Mouse (Mus musculus): Measurements from ENCODE around the gene Sugct. TPM values are rescaled to one million over a fixed set of nuclear protein-coding genes. Genes with fewer than 3 reads are reported as not detected.

The Sugct gene
- polyA plus RNA-seq, 1 experiment from 2014 or later: 3.5 TPM

DNA sequence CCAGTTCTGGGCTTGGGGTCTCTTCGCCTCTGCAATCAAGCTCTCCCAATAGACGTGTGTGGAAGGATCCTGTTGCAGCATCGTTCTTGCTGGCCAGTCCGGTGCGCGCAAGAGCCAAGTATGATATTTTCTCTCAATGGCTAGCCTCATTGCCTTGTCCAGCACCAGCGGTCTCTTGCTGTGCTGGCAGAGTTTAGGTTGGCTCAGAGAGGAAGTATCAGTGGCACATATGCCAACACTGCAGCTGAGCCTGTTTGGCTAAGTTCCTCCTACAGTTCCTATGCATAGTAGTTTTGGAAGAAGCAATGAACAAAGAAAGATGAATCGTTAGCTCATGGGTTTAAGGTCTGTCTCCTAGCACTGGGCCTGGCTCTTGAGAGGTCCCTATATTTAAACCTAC is 352.5 kb downstream of the Sugct start:
- Histone ChIP-seq H3K4me1 (replicated peaks) (no peaks in the 10 kb centered on the region), H3K27me3 (no peaks in the 10 kb centered on the region), H3K4me2 (no peak overlapping the region), H3K27ac (no peak overlapping the region), H3K4me3 (no peak overlapping the region), H3K9ac (no peak overlapping the region), H3K36me3 (no peaks in the 10 kb centered on the region), H3K9me3 (no peaks in the 10 kb centered on the region)
- no peak for ATAC-seq (ENCODE audit: low FRiP score)
- WGBS: 93% methylated on average over 8 of the region's 8 CpGs

DNA sequence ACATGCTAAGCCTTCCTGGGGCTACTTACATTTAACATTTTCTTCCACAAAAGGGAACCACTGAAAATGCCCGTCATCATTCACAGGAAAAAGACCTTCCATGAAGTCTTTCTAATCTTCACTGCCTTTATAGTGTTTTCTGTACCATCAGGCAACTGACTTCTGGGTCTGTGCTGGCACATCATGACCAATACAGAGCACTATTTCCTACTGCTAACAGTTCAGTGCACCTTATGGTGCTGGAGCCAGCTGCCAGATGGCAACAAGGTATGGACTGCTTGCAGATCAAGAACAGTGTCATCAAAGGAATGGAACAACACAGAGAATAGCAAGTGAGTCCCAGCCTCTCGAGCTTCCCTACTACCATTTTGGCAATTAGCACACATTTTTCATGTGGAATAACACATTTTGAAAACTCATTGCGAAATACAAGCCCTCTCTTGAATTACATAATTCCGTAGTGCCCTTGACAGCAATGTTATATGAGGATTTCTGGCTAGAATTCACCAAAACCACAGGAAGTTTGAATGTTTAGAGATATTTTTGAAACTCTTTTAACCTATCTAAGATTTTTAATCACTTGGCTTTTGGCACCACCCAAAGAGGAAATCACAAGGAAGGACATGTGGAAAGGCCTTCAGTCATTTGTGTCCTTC is 359.3 kb downstream of the Sugct start:
- Histone ChIP-seq H3K36me3 (no peaks in the 10 kb centered on the region), H3K4me2 (no peak overlapping the region), H3K4me1 (replicated peaks) (no peaks in the 10 kb centered on the region), H3K9me3 (no peaks in the 10 kb centered on the region), H3K4me3 (no peak overlapping the region), H3K27me3 (no peaks in the 10 kb centered on the region), H3K27ac (no peak overlapping the region), H3K9ac (no peak overlapping the region)
- WGBS: 82% methylated on average over 4 of the region's 4 CpGs
- ATAC-seq (ENCODE audit: low FRiP score): no peak

DNA sequence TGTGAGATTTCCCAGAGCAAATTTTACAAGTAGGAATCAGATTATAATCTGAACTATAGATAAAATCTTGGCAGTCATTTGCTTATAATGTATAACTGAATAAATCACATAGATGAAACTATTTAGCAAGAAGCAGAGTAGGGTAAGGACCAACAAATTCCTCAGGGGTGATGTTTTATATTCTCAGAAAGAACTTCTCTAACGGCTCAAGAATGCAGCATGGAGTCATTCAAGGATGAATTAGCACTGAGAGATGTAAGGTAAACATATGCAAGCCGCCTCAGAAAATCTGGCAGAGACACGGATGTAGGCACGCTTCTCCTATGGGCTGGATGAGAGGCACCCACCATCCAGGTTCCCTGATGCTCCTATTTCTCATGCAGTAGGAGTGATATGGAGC is 368.5 kb downstream of the Sugct start:
- no peak overlapping the region for H3K4me2 ChIP-seq
- H3K27me3 ChIP-seq: no peaks in the 10 kb centered on the region
- 90% methylated on average over 4 of the region's 4 CpGs for WGBS
- no peaks in the 10 kb centered on the region for H3K9me3 ChIP-seq
- H3K27ac ChIP-seq: no peak overlapping the region
- ATAC-seq (ENCODE audit: low FRiP score): no peak
- no peak overlapping the region for H3K9ac ChIP-seq
- no peaks in the 10 kb centered on the region for H3K36me3 ChIP-seq
- H3K4me3 ChIP-seq: no peak overlapping the region
- H3K4me1 ChIP-seq (replicated peaks): no peaks in the 10 kb centered on the region

DNA sequence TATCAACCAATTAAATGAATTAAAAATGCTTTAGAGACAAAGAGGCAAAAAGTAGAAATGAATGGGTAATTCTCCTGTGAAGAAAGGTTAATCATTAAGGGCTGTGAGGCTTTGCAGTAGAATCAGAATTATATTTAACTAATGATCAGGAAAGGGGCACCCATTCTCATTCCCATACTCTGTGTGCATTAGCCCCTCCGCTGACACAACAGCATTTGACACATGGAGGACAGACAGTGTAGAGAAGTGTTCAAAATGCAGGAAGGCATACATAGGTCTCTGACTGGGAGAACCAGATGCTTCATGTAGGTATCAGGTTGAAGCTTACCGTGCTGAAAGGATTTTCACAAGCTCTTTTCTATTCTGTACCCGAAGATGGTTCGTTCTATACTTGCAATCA is 393.8 kb downstream of the Sugct start:
- no peak overlapping the region for H3K9ac ChIP-seq
- no peaks in the 10 kb centered on the region for H3K9me3 ChIP-seq
- H3K4me3 ChIP-seq: no peak overlapping the region
- H3K27me3 ChIP-seq: no peaks in the 10 kb centered on the region
- ATAC-seq (ENCODE audit: low FRiP score): no peak
- H3K4me2 ChIP-seq: no peak overlapping the region
- 77% methylated on average over 4 of the region's 4 CpGs for WGBS
- no peaks in the 10 kb centered on the region for H3K4me1 ChIP-seq (replicated peaks)
- H3K27ac ChIP-seq: no peak overlapping the region
- H3K36me3 ChIP-seq: no peaks in the 10 kb centered on the region

DNA sequence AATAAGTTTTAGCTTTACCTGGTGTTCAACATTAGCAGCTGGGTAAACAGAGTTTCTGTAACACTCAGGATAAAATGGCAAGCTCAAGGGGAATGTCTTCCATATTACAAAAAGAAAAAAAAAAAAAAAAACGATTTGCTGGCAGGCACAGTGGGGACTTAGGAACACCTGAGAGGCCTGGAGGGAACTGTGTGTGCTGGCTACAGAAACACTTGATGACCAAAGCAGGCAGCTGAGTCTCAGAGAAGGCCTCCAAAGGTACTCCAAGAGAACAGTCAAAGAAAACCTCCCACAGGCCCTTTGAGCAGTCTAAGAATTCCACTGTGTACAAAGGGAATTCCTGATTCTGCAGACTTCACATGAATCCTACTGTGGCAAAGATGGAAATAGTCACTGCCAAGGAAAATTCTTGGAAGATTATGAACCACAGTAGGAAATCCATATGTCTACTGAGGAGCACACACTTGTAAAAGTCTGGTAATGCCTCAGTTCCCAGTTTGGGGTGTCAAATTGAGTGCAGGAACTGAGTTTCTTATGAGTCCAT is 397.8 kb downstream of the Sugct start:
- no peaks in the 10 kb centered on the region for H3K4me1 ChIP-seq (replicated peaks)
- WGBS: 56% methylated on average over 1 of the region's 1 CpGs
- H3K27ac ChIP-seq: no peak overlapping the region
- ATAC-seq (ENCODE audit: low FRiP score): no peak
- H3K4me3 ChIP-seq: no peak overlapping the region
- no peaks in the 10 kb centered on the region for H3K9me3 ChIP-seq
- no peak overlapping the region for H3K4me2 ChIP-seq
- H3K9ac ChIP-seq: no peak overlapping the region
- H3K27me3 ChIP-seq: no peaks in the 10 kb centered on the region
- H3K36me3 ChIP-seq: no peaks in the 10 kb centered on the region

DNA sequence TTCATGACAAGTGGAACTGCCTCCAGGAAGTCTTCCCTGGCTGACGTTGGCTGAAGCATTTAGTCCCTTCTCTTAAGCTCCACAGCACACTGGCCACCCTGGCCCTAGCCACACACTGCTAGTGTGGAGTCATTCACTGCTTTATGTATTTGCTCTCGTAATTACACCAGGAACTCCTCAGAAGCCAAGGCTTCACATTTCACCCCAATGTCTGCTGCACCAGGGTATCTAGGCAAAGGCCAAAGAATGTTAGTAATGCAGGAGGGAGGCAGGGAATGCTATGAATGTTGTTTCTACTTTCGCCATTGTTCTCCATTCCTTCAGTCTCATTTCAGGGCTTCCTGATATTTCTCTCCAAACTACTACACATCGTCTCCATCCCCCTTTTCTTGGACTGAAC is 398.4 kb downstream of the Sugct start:
- Histone ChIP-seq H3K9me3 (no peaks in the 10 kb centered on the region), H3K4me1 (replicated peaks) (no peaks in the 10 kb centered on the region), H3K4me3 (no peak overlapping the region), H3K4me2 (no peak overlapping the region), H3K27ac (no peak overlapping the region), H3K36me3 (no peaks in the 10 kb centered on the region), H3K9ac (no peak overlapping the region), H3K27me3 (no peaks in the 10 kb centered on the region)
- WGBS: 9% methylated on average over 4 of the region's 4 CpGs
- no peak for ATAC-seq (ENCODE audit: low FRiP score)

DNA sequence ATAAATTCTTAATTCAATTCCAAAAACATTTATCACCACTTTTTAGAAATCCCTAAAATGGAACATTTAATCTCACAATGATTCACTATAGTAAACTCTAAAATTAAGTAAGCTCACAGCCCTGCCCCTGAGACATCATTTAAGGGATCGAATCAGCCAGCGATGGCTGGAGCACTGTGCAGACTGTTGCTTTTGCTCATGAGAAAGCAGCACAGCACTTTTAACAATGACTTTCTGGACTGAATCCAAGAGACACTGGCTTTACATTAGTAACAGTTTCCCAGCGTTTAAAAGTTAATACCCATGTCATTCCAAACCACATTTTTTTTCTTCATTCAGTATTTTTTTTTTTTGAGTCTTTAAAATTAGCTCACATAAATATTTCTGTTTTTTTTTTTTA is 398.9 kb downstream of the Sugct start:
- 39% methylated on average over 3 of the region's 3 CpGs for WGBS
- no peak for ATAC-seq (ENCODE audit: low FRiP score)
- no peaks in the 10 kb centered on the region for H3K27me3 ChIP-seq
- no peaks in the 10 kb centered on the region for H3K4me1 ChIP-seq (replicated peaks)
- no peak overlapping the region for H3K9ac ChIP-seq
- no peak overlapping the region for H3K4me2 ChIP-seq
- no peak overlapping the region for H3K27ac ChIP-seq
- H3K36me3 ChIP-seq: no peaks in the 10 kb centered on the region
- no peak overlapping the region for H3K4me3 ChIP-seq
- H3K9me3 ChIP-seq: no peaks in the 10 kb centered on the region

DNA sequence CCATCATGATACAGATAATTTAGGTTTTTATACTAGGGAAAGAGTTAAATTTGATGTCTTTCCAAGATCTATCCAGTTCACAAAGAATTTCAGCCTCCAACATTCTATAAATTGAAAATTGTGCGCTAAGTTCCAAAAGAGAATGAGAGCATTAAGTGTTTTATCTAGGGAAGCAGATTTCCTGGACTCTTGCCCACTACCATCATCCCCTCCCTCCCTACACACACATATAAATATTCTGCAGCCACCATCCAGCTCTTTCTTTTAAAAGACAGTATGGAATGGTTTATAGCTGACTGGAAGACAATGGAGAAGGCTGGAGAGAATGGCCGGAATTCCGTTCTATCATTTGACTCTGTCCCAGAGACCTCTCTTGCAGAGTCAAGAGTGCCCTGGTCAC is 404.3 kb downstream of the Sugct start:
- H3K4me1 ChIP-seq (replicated peaks): no peaks in the 10 kb centered on the region
- H3K36me3 ChIP-seq: no peaks in the 10 kb centered on the region
- no peak overlapping the region for H3K27ac ChIP-seq
- ATAC-seq (ENCODE audit: low FRiP score): no peak
- H3K27me3 ChIP-seq: no peaks in the 10 kb centered on the region
- H3K9ac ChIP-seq: no peak overlapping the region
- H3K4me2 ChIP-seq: no peak overlapping the region
- no peaks in the 10 kb centered on the region for H3K9me3 ChIP-seq
- 63% methylated on average over 3 of the region's 3 CpGs for WGBS
- no peak overlapping the region for H3K4me3 ChIP-seq

DNA sequence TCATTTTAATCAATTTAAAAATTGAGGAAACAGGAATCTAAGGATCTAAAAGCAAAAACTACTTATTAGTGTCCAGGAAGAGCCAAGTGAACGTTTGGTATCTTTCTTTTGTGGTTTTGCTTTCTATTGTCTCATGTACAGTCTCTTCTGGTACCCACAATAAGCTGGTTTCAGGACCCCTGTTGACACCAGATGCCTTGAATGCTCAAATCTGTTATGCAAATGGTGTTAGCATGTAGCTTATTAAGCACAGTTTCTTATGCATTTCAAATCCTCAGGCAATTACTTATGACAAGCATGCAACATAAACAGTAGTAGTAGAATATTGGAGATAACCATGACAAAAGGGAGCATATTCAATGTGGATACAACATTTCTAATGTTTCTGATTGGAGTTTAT is 407.0 kb downstream of the Sugct start:
- no peaks in the 10 kb centered on the region for H3K9me3 ChIP-seq
- no peak overlapping the region for H3K4me2 ChIP-seq
- no peaks in the 10 kb centered on the region for H3K36me3 ChIP-seq
- H3K27ac ChIP-seq: no peak overlapping the region
- no peak overlapping the region for H3K9ac ChIP-seq
- H3K27me3 ChIP-seq: no peaks in the 10 kb centered on the region
- WGBS: 31% methylated on average over 1 of the region's 1 CpGs
- no peak for ATAC-seq (ENCODE audit: low FRiP score)
- no peak overlapping the region for H3K4me3 ChIP-seq
- no peaks in the 10 kb centered on the region for H3K4me1 ChIP-seq (replicated peaks)

DNA sequence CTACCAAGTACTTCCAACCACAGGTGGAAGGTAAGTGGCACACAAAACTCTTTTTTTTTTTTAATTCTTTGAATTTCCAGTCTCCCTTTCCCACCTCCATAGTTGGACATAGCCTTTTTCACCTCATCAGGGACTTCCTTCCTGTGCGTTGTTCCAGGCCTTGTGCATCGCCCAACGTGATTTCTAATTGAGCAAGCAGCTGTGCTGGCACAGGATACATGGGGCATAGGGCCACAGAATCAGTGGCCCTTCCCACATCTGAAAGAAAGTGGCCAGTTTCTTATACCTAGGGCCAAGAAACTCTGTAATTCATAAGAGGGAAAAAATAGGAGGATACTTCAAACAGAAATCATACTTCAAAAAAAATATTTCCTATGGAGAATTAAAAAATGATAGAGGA is 449.4 kb downstream of the Sugct start:
- no peak overlapping the region for H3K4me3 ChIP-seq
- no peak overlapping the region for H3K27ac ChIP-seq
- H3K4me2 ChIP-seq: no peak overlapping the region
- ATAC-seq (ENCODE audit: low FRiP score): no peak
- WGBS: 87% methylated on average over 3 of the region's 3 CpGs
- H3K4me1 ChIP-seq (replicated peaks): no peaks in the 10 kb centered on the region
- H3K36me3 ChIP-seq: no peaks in the 10 kb centered on the region
- no peaks in the 10 kb centered on the region for H3K27me3 ChIP-seq
- no peaks in the 10 kb centered on the region for H3K9me3 ChIP-seq
- H3K9ac ChIP-seq: no peak overlapping the region

DNA sequence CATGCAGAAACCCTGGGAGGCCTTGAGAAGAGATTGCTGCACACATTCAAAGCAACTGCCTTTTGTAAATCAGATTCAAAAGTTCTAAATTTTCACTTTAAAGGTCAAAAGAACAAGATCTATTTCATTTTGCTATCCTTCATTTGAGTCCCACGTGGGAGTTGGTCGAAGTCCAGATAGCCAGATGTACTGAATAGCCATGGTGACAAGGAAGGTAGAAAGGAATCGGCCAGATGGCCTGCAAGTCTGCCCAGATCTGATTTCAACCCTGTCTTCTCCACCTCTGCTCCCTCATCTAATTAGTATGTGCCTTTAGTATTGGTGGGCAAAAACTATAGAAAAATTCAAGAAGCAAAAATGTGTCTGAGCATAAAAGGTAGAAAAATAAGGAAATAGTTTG is 478.8 kb downstream of the Sugct start:
- no peak for ATAC-seq (ENCODE audit: low FRiP score)
- H3K27ac ChIP-seq: no peak overlapping the region
- 57% methylated on average over 3 of the region's 3 CpGs for WGBS
- H3K27me3 ChIP-seq: no peaks in the 10 kb centered on the region
- H3K36me3 ChIP-seq: no peaks in the 10 kb centered on the region
- H3K9ac ChIP-seq: no peak overlapping the region
- H3K4me3 ChIP-seq: no peak overlapping the region
- H3K4me1 ChIP-seq (replicated peaks): no peaks in the 10 kb centered on the region
- H3K4me2 ChIP-seq: no peak overlapping the region
- no peaks in the 10 kb centered on the region for H3K9me3 ChIP-seq

DNA sequence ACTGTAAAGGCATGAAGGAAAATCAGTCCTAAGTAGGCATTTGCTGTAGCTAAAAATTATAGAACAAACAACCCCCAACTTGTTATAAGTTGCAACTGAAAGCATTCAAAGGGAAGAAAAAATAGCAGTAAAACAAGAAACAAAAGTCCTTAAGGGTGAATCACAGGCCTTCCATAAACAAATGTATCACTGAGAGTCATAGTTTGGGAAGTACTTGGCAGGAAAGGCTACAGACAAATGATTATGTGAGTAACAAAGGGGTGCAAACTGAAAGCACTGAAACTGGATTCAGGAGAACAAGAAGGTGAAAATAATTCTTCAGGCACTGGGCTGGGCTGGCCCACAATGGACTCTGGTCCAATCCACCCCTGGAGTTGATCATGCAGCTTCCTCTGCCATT is 482.7 kb downstream of the Sugct start:
- no peak overlapping the region for H3K4me2 ChIP-seq
- no peak for ATAC-seq (ENCODE audit: low FRiP score)
- no peak overlapping the region for H3K27ac ChIP-seq
- no peaks in the 10 kb centered on the region for H3K27me3 ChIP-seq
- H3K4me3 ChIP-seq: no peak overlapping the region
- no peaks in the 10 kb centered on the region for H3K4me1 ChIP-seq (replicated peaks)
- H3K36me3 ChIP-seq: no peaks in the 10 kb centered on the region
- H3K9me3 ChIP-seq: no peaks in the 10 kb centered on the region
- no peak overlapping the region for H3K9ac ChIP-seq

DNA sequence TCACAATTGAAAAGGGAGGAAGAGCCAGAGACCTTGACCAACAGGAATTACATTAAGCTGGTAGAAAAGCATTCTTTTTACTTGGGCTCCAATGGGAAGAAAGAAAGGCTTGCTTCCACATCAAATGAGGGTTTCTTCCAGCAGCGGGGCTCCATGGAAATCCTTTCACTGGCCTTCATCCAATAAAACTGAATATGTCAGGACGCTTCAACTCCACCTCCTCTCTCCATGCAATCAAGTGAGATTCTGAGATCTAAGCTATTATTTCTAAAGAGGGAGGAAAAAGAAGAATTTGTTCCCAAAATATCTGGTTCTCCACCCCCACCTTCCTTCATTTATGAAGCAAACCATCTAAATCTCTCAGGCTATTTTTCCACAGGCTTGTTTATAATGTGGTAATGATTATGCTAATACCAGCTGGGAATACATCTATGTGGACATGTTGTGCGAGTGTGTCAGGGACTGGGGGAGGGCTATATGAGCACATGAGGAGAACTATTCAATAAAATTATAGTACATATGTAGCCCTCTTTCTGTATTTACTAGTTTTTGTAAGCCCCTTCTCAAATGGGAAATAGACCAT is 505.1 kb downstream of the Sugct start:
- WGBS: 66% methylated on average over 3 of the region's 3 CpGs
- no peaks in the 10 kb centered on the region for H3K36me3 ChIP-seq

More for the DNA sequence above, 505.1 kb downstream of the Sugct start:
- ATAC-seq (ENCODE audit: low FRiP score): no peak
- H3K4me1 ChIP-seq (replicated peaks): no peaks in the 10 kb centered on the region
- H3K9ac ChIP-seq: no peak overlapping the region
- no peak overlapping the region for H3K4me3 ChIP-seq
- no peak overlapping the region for H3K4me2 ChIP-seq
- H3K27me3 ChIP-seq: no peaks in the 10 kb centered on the region
- H3K9me3 ChIP-seq: no peaks in the 10 kb centered on the region
- no peak overlapping the region for H3K27ac ChIP-seq
